Mouse (Mus musculus) liver, adult (tissue): Measurements from ENCODE around the gene Klrd1.

Source experiments
- GATA4 ChIP-seq: IDR thresholded peaks from 2 replicates; pipeline ENCODE4 v1.6.1; 2014; ENCODE audit warnings: mild to moderate bottlenecking, low read length; ENCODE audit not compliant: insufficient replicate concordance

Gene Klrd1

DNA sequence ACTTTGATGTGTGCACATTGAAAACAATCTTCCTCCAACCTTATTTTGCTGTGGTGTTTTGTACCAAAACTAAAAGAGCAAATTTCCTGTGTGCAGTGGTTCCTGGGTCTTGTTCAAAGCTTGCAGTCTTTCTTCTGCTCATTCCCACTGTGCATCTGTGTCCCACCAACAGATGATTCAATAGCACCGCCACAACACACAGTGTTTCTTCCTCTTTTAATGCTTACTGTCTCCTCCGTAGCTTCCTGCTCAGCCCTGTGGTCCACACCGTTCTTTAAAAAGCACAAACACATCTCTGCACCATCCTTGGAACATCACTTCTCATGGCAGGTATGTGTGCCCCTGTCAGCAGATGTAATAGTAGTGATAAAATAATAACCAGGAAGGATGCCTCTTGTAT lies at the start of gene Klrd1:
Gene Klrd1 (plus strand): TSS at position 275 of the 400 bp plus-strand sequence.
- no peak for TF ChIP-seq GATA4

- TF ChIP-seq GATA4, result no peak
Observed at GRCm38 (mm10) chr6:129541931-129542330, 49.7 kb upstream of the Klrd1 start.

DNA sequence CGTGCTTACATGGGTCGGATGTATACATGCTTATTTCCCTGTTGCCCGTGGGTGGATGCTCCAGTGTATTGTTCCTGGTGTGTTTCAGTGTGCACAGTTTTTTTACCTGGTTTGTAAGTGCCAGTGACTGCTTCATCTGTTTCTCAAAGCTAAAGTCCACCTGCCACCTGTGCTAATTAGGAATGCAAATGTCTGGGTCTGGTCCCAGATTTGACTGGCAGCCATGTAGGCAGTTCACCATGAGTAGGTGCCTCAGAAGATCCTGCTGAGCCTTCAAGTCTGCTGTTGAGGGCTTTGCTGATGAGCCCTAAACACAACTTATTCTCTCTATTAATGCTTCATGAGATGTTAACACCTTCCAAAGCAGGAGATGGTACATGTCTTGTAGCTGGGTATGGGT lies 49.0 kb upstream of the Klrd1 start:
- TF ChIP-seq GATA4, result no peak

GRCm38 (mm10) chr6:129543709-129544606 lies 47.6 kb upstream of the Klrd1 start:
- TF ChIP-seq GATA4, result no peak

DNA sequence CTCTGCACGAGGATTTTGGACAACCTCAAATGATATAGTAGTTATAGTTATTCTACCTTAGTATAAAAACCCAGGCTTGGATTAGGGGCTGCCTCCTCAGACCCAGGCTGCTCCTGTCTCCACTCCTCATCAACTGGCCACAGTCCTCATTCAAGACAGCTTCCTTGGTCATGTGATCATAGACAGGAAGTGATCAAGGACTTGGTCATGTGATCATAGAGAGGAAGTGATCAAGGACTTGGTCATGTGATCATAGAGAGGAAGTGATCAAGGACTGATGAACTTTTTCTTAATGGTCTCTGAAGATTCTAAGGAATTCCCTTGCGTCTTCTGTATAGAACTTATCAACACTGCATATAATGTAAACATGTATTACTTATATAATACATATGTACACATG lies 44.3 kb upstream of the Klrd1 start:
- no peak for TF ChIP-seq GATA4

DNA sequence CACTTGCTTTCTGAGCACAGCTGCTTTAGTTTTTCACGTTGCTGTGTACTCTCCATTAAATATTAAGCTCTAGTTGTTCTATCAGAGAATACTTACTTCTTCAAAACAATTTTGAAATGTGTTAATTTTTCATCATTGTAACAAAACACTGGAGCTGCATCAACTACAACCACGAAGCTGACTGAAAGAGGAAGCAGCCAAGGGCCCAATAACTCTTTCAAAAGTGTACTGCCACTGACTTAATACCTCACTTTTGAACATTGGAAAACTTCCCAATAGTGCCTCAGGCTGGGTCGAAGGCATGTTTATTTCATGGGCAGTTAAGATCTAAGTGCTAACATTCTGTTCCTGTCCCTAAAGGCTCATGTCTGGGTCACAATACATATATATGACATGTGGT lies 43.6 kb upstream of the Klrd1 start:
- no peak for TF ChIP-seq GATA4

DNA sequence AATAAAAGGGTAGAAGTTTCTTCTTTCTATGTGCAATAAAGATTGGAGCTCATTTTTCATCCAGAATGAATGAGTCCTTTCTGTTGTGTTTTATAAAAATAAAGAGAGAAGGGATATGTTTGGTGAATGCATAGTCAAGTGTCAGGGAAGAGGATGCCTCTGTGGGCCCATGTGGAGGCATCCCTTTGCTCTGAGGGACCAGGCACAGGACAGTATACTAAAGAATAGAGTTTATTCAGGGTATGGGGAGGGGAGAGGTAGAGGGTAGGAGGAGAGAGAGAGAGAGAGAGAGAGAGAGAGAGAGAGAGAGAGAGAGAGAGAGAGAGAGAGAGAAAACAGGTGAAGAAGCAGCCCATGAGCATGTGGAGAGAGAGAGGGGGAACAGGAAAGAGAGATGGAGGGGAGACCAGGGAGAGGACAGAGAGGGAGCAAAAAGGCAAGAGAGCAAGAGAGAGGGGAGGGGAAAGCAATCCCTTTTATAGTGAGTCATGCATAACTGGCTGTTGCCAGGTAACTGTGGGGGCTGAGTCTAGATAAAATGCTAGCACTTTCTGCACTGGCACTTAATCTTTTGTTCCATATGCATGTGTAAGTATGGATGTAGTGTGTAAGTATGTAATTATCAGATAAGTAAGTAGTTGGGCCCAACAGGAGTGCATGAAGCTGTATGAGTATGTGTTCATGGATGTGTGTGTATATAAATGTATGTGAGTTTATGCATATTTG lies 34.1 kb upstream of the Klrd1 start:
- TF ChIP-seq GATA4, result no peak

DNA sequence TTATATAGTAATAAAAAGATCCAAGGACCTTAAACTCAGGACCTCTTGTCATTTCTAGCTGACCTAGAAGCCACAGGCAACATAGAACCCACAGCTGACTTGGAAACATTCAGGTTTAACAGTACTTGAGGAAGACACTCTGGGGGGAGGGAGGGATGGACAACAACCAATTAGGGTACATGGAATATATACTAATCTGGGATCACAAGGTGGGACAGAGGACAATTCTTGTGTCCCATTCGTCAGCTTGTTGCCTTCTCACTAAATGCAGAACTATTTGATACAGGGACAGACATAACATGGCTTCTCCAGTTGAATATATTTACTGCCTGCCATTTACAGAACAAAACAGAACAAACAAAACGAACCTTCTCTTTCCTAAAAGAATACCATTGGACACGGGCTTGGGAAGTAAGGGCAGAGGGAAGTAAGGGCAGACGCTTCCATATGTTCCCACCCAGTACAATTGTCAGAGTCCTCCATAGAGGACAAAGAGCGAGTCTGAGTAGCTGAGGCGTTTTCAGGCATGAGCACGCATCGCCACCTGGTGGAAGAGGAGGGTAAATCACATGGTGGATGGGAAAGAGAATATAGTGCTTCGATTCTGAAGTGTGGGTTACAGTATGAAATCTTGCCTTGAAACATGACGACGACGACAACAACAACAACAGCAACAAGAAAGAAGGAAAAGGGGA lies 32.5 kb upstream of the Klrd1 start:
- no peak for TF ChIP-seq GATA4

DNA sequence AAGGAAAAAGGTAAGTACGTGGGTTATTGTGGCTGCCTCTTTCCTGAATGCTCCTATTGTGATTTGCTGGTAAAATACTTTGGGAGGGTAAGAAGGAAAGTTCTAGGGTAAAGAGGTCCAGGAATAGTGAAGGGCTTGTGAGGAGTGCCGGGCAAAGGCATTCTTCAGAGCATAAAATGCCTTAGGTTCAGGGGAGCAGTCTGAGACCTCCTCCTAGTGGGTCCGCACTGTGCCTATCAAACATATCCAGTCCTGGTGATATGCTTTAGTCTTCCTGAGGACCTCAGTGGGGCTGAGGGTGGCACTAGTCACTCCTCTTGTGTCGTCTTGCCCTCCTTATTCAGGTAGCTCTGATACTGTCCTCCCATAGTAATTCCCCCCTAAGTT lies 31.9 kb upstream of the Klrd1 start:
- TF ChIP-seq GATA4, result no peak

DNA sequence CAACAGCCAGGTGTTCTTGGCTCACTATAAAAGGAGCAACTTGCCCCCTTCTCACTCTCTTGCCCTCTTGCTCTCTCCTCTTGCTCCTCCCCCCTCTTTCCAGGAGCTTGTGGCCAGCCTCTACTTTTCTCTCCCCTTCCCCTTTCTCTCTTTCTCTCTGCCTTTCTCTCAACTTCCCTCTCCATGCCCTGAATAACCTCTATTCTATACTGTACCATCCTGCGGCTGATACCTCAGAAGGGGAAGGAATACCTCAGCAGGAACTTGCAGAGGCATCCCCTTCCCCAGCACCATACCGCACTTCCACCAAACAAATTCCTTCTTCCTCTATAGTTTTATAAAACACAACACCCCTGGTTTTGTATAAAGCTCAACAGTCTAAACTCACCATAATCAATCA lies 26.3 kb upstream of the Klrd1 start:
- TF ChIP-seq GATA4, result no peak

- no peak for TF ChIP-seq GATA4
Observed at GRCm38 (mm10) chr6:129575315-129575714, 16.3 kb upstream of the Klrd1 start.

GRCm38 (mm10) chr6:129577605-129578004 lies 14.0 kb upstream of the Klrd1 start, which contains the start of gene Klre1:
Gene Klre1, plus strand, starts transcription at chr6:129577905.
- TF ChIP-seq GATA4, result no peak

- no peak for TF ChIP-seq GATA4
Observed at GRCm38 (mm10) chr6:129581274-129581673, 10.3 kb upstream of the Klrd1 start.

- TF ChIP-seq GATA4, result no peak
Observed at GRCm38 (mm10) chr6:129581896-129582295, 9.7 kb upstream of the Klrd1 start.

DNA sequence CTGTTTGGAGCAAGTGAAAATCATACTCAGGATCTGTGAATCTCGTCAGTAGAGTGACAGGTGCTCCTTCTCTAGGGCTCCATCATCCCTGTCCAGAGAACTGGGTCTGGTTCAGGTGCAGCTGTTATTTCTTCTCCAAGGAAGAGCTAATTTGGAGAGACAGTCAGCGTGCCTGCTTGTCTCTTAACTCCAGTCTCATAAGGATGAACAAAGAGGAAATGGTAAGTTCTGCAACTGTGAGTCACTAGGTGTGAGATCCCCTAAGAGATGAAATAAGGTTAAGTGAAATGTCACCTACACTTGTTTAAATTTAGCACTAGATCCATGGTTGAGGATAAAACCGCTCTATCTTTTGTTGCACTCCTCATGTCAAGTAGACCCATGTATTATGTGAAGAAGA lies 8.6 kb upstream of the Klrd1 start:
- TF ChIP-seq GATA4, result no peak

DNA sequence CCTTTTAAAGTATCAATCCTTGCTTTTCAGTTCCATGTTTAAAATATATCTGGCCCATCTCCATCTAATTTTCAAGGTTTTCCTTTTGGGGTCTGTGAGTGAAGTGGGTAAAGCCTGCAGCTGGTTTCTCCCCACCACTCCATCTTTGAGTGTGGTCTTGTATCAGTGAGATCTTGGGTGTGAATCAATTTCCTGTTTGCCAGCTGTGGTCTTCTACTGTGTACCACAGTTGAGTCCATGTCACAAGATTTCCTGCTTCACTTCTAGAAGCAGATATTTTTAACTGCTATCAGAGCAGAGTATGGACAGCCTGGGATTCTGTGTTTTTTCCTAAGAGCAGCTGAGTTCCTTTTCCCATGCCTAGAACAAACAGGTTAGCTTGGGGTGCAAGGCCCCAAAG lies 16.8 kb downstream of the Klrd1 start:
- no peak for TF ChIP-seq GATA4
